Mouse (Mus musculus) erythroblast, adult 5-6 weeks (primary cell): ENCODE results near the gene 4930568D16Rik. TPM values are rescaled to one million over a fixed set of nuclear protein-coding genes. Genes with fewer than 3 reads are reported as not detected.

Experiments
- ATAC-seq: replicated peaks from 2 replicates; pipeline ENCODE4 v1.8.0; 2016; ENCODE audit warnings: moderate number of reproducible peaks, mild to moderate bottlenecking, moderate TSS enrichment, inconsistent platforms; ENCODE audit not compliant: poor library complexity, low FRiP score, severe bottlenecking
- total RNA-seq, 2 experiments: library from RNA; stranded (forward) in 1 of 2; stranded (reverse) in 1 of 2; fragments of 150-400 nt in 1 of 2; fragments of 200-764, 138-1000 nt in 1 of 2; gene quantifications; 2 replicates each; pipeline versions ENCODE4 v1.2.3 to v1.2.4; 2015 to 2017; ENCODE audit warnings: low replicate concordance in 2 of 2

4930568D16Rik gene
- total RNA-seq (2015; ENCODE audit: low replicate concordance) (not detected in 2 replicates), total RNA-seq (2017; ENCODE audit: low replicate concordance) (not detected in 2 replicates)

GRCm38 (mm10) chr2:35367629-35368028 lies at the start of gene 4930568D16Rik:
4930568D16Rik (minus strand) TSS chr2:35367729.
- ATAC-seq: no peak

GRCm38 (mm10) chr2:35417231-35417630 lies 49.7 kb upstream of the 4930568D16Rik start:
- no peak for ATAC-seq

- no peak for ATAC-seq
These were observed 48.9 kb upstream of the 4930568D16Rik start for GRCm38 (mm10) chr2:35416473-35416872.

- ATAC-seq: no peak
These were observed 45.3 kb upstream of the 4930568D16Rik start for GRCm38 (mm10) chr2:35412810-35413209.

- ATAC-seq: no peak
These were observed 44.7 kb upstream of the 4930568D16Rik start for GRCm38 (mm10) chr2:35412246-35412645.

GRCm38 (mm10) chr2:35411640-35412190 lies 44.2 kb upstream of the 4930568D16Rik start:
- no peak for ATAC-seq

GRCm38 (mm10) chr2:35409466-35409865 lies 41.9 kb upstream of the 4930568D16Rik start:
- no peak for ATAC-seq

GRCm38 (mm10) chr2:35408409-35409110 lies 41.0 kb upstream of the 4930568D16Rik start:
- ATAC-seq: no peak

GRCm38 (mm10) chr2:35407878-35408277 lies 40.3 kb upstream of the 4930568D16Rik start:
- ATAC-seq: no peak

GRCm38 (mm10) chr2:35407266-35407665 lies 39.7 kb upstream of the 4930568D16Rik start:
- no peak for ATAC-seq

- ATAC-seq: no peak
These were observed 39.1 kb upstream of the 4930568D16Rik start for GRCm38 (mm10) chr2:35406611-35407010.

GRCm38 (mm10) chr2:35402391-35402790 lies 34.9 kb upstream of the 4930568D16Rik start:
- no peak for ATAC-seq

- ATAC-seq: no peak
These were observed 33.2 kb upstream of the 4930568D16Rik start for GRCm38 (mm10) chr2:35400739-35401138.

- no peak for ATAC-seq
These were observed 30.8 kb upstream of the 4930568D16Rik start for GRCm38 (mm10) chr2:35398184-35398828.

- ATAC-seq: peak; percentile 86
These were observed 30.2 kb upstream of the 4930568D16Rik start for GRCm38 (mm10) chr2:35397590-35398173.

GRCm38 (mm10) chr2:35397096-35397495 lies 29.6 kb upstream of the 4930568D16Rik start, which contains the start of gene 4930402F06Rik:
4930402F06Rik (minus strand) TSS chr2:35397175.
- peak; percentile 27; the same call in 1 of the 2 replicates for ATAC-seq

GRCm38 (mm10) chr2:35385441-35385871 lies 17.9 kb upstream of the 4930568D16Rik start:
- ATAC-seq: no peak

GRCm38 (mm10) chr2:35379306-35379705 lies 11.8 kb upstream of the 4930568D16Rik start:
- ATAC-seq: no peak

GRCm38 (mm10) chr2:35377600-35377999 lies 10.1 kb upstream of the 4930568D16Rik start:
- no peak for ATAC-seq

GRCm38 (mm10) chr2:35373003-35373402 lies 5.5 kb upstream of the 4930568D16Rik start:
- peak; percentile 67; the same call in 1 of the 2 replicates for ATAC-seq
